Mouse (Mus musculus) left cerebral cortex, postnatal 10 days (tissue): ENCODE results near the gene Erg28. TPM values are rescaled to one million over a fixed set of nuclear protein-coding genes. Genes with fewer than 3 reads are reported as not detected.

Source experiments
- DNase-seq, 2 experiments: peaks; one replicate each; pipeline ENCODE4 v3.0.0; 2021 to 2022; ENCODE audit warnings: low spot score in 2 of 2, mixed read lengths in 1 of 2; ENCODE audit errors: extremely low spot score in 1 of 2
- intact Hi-C: fragments of 180-260 bp; cut with DNase I; formaldehyde crosslinking; loops from one replicate; pipeline ENCODE4 v1.15.1; 2025
- total RNA-seq, 2 experiments: library from RNA; stranded (reverse); gene quantifications; 2 replicates each; pipeline ENCODE4 v1.2.3; 2021

The Erg28 gene
- 10 to 100 TPM; 60.5 to 65.9 TPM for total RNA-seq

- intact Hi-C loops = no loop called here
Observed at GRCm38 (mm10) chr12:85824438-85825264, at the start of gene Erg28, which contains the start of gene Ttll5. Gene Erg28 (minus strand): TSS chr12:85824550. Gene Ttll5 (plus strand): TSS chr12:85824659.

GRCm38 (mm10) chr12:85869423-85869822, 45.1 kb upstream of the Erg28 start:
- intact Hi-C loops = no loop called here
- DNase-seq = peak; percentile 31 to 58

More at GRCm38 (mm10) chr12:85824438-85825264, at the start of gene Erg28, which contains the start of gene Ttll5:
- DNase-seq = peak; percentile 92 to 96

DNA sequence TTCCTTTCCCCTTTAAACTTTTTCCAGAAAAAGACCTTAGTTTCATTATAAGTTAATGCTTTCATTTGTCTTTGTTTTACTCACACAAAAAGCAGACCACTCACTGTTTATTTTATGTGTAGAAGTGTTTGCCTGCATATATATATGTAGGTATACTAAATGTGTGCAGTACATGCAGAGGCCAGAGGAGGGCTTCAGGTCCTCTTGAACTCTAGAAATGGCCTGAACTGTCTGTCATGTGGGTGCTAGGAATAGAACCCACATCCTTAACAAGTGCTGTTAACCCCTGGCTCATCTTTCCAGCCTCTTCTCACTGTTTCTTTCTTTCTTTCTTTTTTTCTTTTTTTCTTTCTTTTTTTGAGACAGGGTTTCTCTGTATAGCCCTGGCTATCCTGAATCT, 42.8 kb upstream of the Erg28 start:
- DNase-seq = no peak
- intact Hi-C loops = loop anchor here (2.0 kb wide), 1 partner anchor 212 kb away; the partner anchor contains the start of gene Tgfb3

GRCm38 (mm10) chr12:85866624-85867023, 42.3 kb upstream of the Erg28 start:
- intact Hi-C loops = loop anchor here (2.0 kb wide), 1 partner anchor 212 kb away; the partner anchor contains the start of gene Tgfb3
- DNase-seq = no peak

DNA sequence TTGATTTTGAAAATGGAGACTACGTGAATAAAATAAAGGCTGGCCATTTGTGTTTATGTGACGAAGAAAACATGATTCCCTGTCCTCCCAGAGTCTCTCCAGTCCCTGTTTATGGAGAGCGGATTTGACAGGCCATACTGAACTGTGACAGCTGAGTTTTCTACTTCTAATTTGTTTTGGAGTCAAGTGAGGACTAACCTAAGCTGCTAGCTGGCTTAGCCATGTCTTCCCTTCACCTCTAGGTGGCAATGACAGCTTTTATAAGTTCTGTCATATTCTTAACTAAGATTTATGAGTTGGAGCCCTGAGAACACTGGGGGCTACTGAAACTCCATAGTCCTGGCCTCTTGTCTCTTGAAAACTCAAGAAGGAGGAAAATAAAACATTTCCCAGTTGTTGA, 41.2 kb upstream of the Erg28 start:
- intact Hi-C loops = no loop called here
- DNase-seq = peak in 1 of 2 experiments; percentile 19

DNA sequence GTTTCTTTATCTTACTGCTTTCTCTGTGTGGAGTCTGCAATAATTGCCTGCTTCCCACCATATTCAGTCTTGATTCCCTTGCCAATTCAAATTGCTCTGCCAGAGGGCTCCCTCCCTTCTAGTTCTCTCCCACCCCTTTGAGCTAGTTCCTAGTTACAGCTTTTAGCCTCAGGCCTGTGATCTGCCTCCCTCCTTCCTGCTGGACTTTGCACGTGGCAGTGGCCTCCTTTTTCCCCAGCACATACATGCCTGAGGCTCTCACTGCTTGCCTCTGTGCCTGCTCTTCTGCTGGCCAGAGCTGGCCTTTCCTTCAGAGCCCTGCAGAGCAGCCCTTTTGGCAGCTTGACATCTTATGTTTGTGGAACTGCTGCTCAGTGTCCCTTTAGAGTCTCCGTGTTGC, 38.2 kb upstream of the Erg28 start:
- intact Hi-C loops = no loop called here
- peak; percentile 11 to 28 for DNase-seq

DNA sequence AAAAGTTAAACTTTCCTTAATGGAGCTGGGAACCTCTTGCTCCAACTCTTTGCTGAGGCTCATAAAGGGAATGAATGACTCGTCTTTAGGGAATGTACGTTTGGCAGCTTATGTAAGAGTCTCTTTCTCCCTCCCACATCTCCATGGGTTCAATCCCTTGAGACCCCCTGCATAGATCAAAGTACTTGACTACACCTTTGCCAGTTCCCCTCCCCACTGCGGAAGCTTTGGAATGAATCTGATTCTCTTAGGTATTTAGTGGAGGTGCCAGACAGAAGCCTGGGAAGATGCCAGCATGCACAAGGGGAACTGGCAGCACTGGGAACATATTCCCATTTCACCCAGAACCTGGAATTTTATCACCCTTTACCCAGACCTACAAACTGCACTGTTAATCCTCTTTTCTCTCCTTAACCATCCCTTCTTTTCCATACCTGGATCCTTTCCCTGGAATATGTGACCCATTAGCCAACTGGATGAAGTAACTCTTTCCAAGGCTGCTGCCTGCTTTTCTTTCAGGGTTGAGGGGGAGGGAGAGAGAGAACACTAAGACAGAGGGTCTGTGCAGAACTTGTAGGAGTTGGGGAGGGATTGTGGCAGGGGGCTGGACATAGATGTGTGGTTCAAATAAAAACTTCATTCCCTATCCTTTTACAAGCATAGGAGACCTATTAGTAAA, 35.3 kb upstream of the Erg28 start:
- intact Hi-C loops = no loop called here

GRCm38 (mm10) chr12:85859111-85859510, 34.8 kb upstream of the Erg28 start:
- DNase-seq = no peak
- intact Hi-C loops = no loop called here

More for the DNA sequence above, 35.3 kb upstream of the Erg28 start:
- DNase-seq = no peak

GRCm38 (mm10) chr12:85857300-85857699, 33.0 kb upstream of the Erg28 start:
- no peak for DNase-seq
- intact Hi-C loops = no loop called here

GRCm38 (mm10) chr12:85854271-85854670, 29.9 kb upstream of the Erg28 start:
- DNase-seq = no peak
- intact Hi-C loops = no loop called here

GRCm38 (mm10) chr12:85853836-85854235, 29.5 kb upstream of the Erg28 start:
- intact Hi-C loops = no loop called here
- no peak for DNase-seq

- intact Hi-C loops = no loop called here
- no peak for DNase-seq
Observed at GRCm38 (mm10) chr12:85850661-85851060, 26.3 kb upstream of the Erg28 start.

DNA sequence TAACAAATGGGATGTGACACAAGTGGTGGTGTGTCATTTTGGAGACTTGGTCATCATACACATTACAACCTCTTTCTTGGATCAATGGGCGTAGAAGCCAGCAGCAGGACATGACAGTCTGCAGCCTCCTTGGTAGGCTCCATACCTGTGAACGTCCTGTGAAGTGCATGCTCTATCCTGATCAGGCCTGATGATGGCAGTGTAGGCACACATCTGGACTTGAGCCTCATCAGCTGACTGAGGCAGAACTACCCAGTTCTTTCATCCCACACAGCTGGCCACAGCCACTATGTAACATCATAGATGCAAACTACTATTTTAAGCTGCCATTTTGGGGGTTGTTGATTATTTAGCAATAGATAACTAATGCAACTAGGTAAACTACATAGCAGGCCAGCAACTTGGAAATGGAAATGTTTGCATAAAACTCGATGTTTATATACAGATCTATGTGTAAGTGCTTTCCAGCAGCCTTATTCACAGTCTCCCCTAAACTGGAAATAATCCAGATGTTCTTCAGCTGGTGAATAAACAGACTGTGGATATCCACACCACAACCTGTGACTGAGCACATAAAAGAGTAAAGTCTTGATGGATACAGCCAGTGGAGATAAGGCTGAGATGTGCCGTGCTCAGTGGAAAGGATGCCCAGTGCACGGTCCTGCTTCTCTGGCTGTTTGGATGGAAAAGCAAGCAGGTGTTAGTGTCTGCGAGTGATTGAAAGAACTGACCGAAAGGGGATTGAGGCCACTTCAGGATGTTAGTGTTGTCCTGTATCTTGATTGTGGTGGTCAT, 24.0 kb upstream of the Erg28 start:
- intact Hi-C loops = no loop called here
- peak in 1 of 2 experiments; percentile 36 for DNase-seq

DNA sequence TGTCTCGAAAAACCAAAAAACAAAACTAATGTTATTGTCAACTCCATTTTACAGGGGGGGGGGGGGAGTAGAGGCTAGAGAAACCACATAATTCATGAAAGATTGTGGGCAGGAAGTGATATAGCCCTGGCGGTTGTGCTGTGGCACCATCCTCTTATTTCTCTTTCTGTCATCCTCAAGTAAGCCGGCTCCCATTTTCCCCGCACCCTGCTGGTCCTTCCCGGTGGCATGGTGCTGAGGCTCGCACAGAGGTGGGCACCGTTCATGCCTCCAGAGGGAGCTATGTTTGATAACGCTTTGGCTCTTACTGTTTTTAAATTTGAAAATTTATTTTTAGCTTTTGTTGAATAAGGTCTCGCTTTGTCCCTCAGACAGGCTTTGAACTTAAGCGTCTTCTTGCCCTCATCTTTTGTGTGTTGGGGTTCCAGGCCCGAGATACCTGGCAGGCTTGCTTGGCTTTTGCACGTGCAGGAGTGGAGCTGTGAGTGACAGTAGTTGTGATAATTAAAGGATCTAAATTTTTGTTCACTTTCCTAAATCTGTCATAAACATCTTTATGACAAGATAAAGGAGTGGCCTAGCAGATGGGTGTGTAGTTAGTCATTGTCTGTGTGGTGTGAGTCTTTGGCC, 15.1 kb upstream of the Erg28 start:
- intact Hi-C loops = no loop called here
- no peak for DNase-seq

DNA sequence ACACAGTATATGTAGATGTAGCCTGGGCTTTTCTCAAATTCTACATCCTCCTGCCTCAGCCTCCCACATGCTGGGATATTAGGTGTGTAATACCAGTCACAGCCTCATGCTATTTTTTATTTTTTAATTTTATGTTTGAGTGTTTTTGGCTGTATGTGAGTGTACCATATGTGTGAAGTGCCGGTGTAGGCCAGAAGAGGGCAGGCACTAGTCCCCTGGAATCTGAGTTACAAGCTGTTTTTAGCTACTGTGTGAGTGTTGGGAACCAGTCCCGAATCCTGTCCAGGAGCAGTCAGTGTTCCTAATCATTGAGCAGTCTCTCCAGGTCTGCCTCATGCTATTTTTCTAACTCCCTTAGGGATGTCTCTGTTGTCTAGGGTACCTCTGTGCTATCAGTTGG, 13.4 kb upstream of the Erg28 start:
- intact Hi-C loops = no loop called here

DNA sequence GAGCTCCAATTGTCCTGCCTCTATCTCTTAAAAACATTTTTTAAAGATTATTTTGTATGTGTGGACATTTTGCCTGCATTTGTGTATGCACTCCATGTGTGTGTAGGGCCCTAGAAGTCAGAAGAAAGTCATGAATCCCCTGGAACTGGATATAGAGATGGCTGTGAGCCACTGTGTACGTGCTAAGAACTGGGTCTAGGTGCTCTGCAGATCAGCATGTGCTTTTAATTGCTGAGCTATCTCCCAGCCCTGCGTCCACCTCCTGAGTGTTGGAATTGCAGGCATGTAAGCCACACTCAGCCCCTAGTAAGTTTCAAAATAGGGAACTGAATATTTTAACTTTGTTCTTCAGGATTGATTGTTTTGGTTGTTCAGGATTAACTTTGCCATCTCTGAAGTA, 10.2 kb upstream of the Erg28 start:
- no peak for DNase-seq
- intact Hi-C loops = no loop called here

More for the DNA sequence above, 13.4 kb upstream of the Erg28 start:
- no peak for DNase-seq

GRCm38 (mm10) chr12:85830691-85831090, 6.3 kb upstream of the Erg28 start:
- DNase-seq = no peak
- intact Hi-C loops = no loop called here

- no peak for DNase-seq
- intact Hi-C loops = no loop called here
Observed at GRCm38 (mm10) chr12:85829866-85830265, 5.5 kb upstream of the Erg28 start.

- DNase-seq = no peak
- intact Hi-C loops = no loop called here
Observed at GRCm38 (mm10) chr12:85828856-85829255, 4.5 kb upstream of the Erg28 start.
